Mouse (Mus musculus): ENCODE measurements around the gene Sox1.

The Sox1 gene

DNA sequence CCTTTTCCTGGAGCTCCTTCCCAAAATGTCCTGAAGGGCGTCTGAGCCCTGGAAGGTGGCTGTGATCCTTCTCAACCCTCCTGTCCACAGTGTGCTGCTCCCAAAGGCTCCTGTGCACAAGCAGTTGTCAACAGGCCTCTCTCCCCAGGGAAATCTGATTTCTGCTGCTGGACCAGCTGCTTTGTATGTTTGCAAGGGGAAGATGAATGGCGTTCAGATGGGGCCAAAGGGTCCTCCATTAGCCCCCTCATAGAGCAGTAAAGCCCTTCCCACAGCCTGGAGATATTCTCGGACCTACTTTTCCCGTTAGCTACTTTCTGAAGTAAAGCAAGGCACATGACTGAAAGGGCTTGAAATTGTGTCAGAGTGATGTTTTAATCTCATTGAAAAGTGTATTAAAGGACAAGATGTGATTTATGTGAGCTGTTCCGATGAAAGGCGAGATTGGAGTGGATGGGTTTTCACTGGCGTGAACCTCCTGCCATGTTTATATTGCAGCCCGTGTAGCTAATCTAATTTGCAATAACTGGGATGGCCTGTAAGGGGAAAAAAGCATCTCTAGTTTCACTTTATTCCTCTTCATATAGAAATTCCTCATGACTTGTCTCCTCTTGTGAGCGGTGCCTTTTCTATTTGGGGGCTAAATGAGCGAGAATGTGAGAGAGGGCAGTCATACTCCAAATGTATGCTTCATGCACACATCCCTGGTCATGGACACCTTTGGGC, 6.5 kb upstream of the Sox1 start:
- in situ Hi-C loops (cut with MboI, MseI): loop anchor here (5.0 to 10.0 kb wide), 2 partner anchors 289 to 526 kb away; no protein-coding TSS in a partner anchor

DNA sequence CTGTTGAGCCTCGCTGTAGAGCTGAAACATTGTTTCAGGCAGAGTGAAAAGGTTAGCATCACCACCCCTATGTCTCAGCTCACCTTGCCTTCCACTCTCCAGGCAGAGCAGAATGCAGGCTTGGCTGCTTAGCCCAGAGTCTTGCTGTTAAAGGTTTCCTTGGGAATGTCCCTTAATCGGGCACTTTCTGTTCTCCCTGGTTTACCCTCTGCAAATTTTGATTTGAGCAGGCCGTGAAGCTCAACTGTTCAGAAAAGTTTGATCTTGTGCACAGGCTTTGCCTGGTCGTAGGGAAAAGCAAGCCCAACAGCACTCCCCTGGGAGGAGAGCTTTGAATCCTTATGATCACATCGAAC, 6.0 kb upstream of the Sox1 start:
- in situ Hi-C loops (cut with MboI, MseI): loop anchor here (5.0 to 10.0 kb wide), 2 partner anchors 288 to 526 kb away; no protein-coding TSS in a partner anchor

DNA sequence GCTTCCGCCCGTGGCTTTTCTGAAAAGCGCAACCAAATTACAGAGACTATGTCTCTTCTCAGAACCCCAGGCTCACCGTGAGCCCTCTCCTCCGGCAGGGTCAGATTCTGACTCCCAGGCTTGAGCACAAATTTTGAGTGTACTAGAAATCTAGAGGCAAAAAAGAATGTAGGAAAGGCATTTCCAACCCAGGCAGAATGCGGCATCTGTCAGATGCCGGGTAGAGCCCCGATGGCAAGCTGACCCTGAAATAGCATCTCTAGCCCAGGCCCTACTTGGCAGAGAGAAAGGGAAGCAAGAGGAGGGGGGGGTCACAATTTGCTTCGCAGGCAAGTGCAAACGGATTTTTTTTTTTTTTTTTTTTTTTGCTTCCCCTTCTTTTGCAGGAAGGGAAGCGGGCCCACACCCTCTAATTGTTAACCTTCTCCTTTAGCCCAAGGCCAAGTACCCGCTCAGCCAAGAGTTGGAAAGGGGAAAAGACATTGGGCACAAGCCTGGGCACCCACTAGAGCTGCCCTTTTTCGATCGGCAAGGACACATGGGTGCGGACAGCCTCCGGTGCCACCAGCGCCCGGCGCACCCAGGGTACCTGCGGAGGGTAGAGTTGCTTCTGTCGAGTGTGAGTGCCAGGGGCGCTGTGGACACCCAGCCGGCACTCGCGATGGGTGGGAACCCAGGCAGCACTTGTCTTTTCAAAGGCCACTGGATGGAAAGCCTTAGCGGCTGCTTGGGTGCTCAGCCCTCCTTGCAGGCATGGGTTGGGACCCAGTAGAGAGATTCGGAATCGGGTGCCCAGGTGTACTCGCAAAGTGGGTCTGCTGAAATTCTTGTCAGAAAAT, 5.1 kb upstream of the Sox1 start:
- in situ Hi-C loops (cut with MboI, MseI): loop anchor here (5.0 to 10.0 kb wide), 2 partner anchors 287 to 525 kb away; no protein-coding TSS in a partner anchor

DNA sequence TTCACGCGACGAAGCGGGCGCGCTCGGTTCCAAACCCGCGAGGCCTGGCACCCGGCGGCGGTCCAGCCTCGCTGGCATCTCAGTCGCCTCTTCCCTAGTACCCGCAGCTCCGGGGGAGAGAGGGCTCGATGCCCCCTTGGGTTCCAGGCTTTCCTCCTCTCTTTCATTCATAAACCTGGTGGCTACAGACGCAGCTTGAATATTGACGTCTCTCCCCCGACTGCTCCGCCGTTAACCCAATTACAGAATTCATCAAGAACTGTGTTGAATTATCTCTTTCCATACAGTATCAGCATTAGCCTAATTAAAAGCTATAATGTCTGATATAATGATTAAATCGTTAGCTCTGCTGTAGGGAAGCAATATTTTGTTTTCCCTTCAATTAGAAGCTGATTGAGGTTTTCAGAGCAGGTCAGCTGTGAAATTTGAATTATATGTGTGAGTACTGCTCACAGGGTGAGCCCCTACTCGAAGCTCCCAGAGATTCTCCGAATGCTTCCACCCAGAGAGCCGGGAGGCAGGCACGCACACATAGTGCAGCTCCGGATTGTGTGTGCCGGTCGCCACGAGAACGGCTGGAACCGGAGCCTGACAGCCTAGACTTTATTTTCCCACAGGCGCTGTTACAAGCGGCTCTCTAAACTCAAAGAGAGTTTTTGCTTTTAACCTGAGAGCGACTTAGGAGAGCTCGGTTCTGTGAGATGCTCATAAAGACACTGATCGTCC, 4.3 kb upstream of the Sox1 start:
- in situ Hi-C loops (cut with MboI, MseI): no loop called here

DNA sequence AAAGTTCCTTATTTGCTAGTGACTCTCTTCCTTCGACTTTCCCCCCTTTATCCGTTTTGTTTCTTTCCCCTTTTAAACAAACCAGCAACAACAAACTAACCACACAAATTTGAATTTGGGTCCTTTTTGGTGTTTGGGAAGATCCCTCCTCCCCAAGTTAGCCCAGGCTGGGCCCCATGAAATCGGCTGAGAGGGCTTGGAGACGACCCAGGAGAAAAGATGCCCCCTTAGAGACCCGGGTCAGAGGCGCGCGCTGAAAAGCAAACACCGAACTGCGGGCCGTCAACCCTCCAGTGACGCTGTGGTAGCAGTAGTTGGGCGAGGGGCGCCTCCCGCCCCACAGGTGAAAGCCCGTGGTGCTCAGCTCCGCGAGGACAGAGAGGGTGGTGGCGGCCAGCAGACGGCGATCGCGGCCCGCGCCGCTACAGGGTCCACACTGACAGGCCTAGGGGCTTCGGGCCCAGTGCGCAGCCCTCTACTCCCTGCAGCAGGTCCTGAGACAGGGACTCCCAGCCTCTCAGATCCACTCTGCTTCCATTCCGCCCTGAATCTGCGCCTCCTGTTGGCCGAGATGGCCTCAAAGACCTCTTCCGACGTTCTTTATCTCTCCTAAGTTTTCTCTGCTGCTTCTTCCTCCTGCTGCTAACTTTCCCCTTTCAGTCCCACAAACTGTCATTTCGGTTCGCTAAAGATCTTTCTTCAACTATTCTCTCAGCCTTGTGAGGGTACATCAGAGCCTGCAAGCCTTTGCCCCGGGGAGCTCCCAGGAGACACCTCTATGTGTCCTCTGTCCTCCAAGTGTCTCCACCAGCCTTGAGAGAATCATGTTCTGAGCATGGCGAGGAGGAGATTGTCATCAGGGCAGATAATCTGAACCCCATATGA, 3.5 kb upstream of the Sox1 start:
- in situ Hi-C loops (cut with MboI, MseI): no loop called here

DNA sequence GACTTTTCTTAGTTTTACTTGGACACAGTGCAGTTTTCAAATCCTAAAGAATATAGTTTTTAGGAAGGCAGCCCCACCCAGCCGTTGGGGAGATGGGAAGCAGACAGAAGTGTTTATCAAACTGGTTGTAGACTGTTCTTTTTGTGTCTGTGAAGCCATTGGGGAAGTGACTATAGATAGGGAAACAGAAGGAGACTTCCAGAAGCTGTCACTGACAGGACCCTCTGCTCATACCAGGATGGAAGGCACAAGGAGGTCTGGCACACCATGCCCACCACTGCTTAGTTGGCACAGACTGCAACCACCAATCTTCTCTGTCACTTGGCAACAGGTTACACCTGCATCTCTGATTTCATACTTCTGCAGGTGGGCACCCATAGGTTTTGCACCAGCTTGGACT, 2.3 kb upstream of the Sox1 start:
- in situ Hi-C loops (cut with MboI, MseI): no loop called here

DNA sequence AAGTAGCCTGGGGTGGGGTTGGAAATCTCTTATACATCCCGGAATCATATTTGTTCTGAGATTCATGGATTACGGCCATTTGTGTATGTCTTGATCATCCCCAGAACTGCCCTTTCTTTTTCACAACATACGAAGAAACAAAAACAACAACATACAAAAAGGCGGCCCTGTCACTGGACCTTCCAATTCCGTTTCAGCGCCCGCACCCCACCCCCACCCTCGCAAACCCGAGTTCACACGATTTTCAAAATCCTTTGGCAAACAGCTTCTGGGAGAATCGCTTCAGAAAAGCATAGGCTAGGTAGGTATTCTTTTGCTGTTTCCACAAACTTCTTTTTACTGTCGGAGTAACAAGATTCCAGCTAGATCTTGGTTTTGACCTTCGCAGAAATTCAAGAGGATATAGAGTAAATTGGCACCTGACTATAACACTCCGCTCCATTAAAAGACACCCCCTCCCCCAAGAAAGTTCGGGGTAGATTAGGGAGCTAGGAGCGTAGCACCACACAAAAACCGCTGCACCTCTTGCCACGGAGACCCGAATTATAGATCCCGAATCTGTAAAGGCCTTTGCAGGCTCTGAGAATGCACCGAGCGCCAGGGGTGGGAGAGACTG, 602 bp upstream of the Sox1 start:
- in situ Hi-C loops (cut with MboI, MseI): no loop called here

DNA sequence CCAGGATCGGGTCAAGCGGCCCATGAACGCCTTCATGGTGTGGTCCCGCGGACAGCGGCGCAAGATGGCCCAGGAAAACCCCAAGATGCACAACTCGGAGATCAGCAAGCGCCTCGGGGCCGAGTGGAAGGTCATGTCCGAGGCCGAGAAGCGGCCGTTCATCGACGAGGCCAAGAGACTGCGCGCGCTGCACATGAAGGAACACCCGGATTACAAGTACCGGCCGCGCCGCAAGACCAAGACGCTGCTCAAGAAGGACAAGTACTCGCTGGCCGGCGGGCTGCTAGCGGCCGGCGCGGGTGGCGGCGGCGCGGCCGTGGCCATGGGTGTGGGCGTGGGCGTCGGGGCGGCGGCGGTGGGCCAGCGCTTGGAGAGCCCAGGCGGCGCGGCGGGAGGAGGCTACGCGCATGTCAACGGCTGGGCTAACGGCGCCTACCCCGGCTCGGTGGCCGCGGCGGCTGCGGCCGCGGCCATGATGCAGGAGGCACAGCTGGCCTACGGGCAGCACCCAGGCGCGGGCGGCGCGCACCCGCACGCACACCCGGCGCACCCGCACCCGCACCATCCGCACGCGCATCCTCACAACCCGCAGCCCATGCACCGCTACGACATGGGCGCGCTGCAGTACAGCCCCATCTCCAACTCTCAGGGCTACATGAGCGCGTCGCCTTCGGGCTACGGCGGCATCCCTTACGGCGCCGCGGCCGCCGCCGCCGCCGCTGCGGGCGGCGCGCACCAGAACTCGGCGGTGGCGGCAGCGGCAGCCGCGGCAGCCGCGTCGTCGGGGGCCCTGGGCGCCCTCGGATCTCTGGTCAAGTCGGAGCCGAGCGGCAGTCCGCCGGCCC, 1.6 kb downstream of the Sox1 start:
- in situ Hi-C loops (cut with MboI, MseI): no loop called here

DNA sequence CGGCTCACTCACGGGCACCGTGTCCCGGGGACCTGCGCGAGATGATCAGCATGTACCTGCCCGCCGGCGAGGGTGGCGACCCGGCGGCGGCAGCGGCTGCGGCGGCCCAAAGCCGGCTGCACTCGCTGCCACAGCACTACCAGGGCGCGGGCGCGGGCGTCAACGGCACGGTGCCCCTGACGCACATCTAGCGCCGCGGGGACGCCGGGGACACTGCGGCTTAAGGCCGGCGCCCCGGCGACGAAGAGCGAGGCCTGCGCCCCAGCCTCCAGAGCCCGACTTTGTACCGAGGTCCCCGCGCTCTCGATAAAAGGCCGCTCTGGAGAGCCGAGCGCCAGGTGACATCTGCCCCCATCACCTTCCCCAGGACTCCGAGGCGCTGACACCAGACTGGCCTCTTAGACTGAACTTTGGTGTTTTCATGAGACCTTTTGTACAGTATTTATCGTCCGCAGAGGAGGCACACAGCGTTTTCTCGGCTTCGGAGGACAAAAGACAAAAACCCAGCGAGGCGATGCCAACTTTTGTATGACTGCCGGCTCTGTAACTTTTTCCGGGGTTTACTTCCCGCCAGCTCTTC, 2.3 kb downstream of the Sox1 start:
- in situ Hi-C loops (cut with MboI, MseI): no loop called here

DNA sequence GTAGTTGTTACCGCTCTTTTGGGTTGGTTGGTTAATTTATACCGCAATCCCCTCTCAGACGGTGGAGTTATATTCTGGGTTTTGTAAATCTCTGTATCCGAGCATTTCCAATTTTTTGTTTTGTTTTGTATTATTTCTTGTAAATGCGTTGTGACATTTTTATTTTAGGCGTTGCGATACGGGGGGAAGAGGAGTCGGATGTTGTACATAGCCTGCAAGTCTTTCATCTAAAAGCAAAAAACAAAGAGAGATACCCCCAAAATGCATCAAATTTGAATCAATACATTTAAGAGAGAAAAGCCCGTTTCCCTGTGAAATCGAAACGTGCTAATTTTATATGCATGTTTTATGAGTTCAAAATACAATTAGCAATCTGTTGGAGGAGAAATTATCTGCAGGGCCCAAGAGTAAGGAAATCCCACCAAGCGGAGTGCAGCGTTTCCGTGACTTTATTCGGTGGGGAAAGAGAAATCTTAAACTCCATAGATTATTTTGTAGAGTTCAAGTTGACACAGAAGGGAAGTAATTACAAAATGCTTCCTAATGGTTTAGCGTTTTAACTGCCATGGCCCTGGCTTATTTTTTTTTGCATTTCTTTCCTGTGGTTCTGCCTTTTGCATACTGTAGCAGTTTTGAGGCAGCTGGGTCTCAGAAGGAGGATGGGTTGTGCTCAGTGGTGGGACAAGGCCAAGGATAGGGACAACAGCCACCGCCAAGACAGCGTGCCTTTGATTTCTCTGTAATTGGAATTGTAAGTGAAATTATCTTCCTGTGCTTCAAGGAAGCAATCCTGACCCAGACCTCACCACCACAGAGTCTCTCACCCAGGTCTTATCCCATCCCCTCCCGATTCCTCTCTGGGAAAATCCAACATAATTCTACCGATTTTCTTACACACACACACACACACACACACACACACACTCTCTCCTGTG, 3.2 kb downstream of the Sox1 start:
- in situ Hi-C loops (cut with MboI, MseI): no loop called here

DNA sequence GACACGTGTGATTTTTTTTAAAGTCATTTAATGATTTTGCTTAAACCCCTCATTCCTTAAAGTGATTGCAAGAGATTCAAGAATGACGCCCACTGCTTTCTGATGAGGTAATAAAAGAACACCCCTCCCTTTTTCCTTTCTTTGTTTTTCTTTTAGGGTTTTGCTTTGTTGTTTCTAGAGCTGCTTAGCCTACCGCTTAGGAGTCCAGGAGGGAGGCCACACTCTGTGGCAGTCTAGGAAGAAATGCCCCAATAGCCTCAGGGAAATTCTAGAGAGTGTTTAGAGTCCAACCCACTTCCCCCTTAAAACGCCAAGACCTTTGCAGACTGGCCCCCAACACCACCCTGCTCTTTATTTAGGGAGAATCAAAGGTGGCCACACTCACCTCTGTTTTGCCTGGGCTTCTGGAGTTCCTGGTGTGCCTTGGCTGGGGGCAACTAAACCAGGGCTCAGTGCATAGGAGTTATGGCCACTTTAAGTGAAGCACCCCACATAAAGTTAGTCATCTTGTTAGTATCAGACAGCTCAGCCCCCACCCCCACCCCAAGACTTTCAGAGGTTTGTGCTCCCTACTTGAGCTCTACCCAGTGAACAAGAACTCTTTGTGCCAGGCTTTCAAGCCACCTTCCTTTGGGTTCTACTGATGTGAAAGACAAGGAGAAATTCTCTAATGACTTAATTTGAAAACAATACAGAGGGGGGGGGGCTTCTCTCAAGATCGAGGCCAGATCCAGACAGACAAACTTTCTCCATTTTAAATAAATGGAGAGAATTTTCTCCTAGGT, 4.5 kb downstream of the Sox1 start:
- in situ Hi-C loops (cut with MboI, MseI): no loop called here

DNA sequence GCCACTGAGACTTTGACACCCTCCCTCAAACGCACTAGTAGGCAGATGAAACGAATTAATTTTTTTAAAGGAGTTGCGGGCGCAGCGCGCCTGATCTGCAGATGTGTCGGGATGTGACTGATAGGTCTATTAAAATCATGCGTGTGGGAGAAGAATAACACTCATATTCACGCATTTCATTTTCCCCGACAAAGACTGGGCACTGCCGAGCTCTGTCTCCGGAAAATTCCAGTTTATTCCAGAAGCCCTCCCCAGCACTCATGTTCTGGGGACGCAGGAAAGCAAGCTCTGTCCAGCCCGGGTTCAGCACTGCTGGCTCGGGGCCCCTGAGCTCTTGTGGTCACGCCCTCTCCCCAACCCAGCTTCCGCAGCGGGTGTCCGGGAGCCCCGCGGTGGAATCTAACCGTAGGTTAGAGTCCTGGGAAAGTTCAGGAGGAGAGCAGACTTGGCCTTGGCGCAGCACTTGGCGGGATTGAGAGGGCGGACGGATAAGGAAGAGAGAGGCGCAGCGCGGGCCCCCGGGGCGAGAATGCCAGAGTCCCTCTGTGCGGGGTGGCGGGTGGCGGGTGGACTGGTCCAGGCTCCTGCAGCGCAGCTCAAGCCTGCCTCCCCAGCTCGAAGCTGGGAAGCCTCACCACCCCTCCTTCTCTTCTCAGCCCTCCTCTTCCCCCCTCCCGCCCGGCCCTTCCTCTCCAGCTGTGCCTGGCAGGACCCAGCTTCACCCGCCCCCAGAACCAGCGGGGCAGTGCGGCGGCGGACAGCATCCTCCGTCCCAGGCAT, 5.7 kb downstream of the Sox1 start:
- in situ Hi-C loops (cut with MboI, MseI): no loop called here

DNA sequence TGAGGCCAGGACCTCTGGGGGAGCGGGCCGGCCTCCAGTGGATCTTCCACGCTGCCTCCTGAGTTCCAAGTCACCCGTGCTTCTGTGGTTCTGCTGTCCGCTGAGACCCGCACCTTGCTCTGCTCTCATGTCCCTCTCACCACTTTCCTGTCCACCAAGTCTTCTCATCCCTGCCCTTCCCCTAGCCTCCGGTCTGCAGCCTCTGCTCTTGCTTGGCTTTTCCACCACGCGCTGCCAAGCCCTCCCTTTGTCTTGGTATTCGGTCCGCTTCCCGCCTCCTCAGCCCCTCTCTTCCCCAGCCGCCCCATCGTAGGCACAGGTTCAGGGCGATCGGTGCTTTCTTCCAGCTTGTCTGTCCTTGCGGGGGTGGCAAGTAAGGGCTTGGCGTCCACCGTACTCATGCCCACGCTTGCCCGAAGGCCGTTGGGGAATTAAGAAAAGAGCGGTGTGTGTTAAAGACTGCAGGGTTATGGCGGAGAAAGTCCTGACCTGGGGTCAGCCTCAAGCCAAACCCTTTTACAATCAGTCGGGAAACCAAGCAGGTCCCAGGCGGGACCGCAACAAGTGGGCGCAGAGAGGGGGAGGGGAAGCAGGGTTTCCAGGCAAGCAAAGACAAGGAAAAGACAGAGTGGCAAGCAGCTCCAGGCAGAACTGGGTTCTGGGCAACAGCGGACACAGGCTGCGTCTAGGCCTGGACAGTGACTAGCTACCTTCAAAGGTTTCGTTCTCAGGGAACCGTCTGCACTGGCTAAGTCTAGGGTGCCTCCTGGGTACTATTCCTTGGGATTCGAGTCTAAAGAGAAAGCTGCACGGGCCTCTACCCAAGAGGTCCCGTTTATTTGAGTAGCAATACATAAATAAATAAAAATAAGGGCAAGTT, 6.5 kb downstream of the Sox1 start:
- in situ Hi-C loops (cut with MboI, MseI): no loop called here

DNA sequence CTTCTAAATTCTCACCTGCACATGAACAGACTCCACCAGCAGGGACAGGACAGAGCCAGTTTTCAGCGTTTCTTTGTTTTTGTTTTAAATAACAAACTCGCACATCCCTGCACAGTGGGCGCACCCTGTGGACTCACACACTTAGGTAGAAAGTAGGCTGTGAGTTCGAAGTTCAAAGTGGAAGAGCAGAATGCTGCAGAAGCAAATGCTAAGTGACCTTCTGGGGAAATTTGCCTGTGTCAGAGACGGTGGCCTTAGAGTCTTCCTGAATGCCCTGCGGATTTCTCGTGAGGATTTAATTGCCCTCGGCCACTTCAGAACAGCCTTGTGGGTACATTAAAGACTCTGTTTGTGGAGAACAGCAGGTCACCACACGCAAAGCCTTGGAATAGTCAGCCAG, 7.6 kb downstream of the Sox1 start:
- in situ Hi-C loops (cut with MboI, MseI): no loop called here

DNA sequence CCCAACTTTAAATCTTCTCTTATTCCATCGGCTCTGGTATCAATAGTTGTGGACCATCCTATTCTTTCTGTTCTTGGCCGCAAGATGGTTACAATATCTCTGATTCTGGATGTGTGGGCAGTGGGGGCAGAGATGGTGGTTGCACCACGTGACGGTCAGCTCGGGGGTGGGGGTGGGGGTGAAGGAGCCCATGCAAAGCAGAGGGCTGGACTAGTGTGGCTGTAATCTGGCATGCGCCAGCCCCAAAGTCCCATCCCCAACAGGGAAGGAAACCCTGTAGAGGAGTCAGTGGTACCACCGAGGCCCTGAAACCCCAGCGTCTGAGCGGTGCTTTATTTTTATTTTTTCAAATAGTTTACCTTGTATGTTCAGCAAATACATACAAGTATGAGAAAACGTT, 12.9 kb downstream of the Sox1 start:
- in situ Hi-C loops (cut with MboI, MseI): no loop called here

DNA sequence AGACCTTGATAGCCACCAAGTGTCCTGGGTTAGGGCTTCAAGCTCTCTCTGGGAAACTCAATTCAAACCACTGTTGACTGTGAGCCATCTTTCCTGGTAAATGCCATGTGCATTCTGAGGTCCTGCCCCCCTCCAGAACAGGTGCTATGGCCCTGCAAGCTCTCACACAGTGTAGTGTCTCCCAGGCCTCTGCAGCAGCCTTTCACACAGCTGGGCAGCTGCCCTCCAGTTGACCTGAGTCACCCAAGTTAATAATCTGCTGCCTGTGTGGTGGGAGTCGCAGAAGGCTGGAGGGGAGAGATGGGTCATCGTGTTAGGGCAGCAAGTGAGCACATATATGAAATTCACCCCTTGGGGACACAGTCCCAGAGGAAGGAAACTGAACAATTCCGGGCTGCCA, 14.9 kb downstream of the Sox1 start:
- in situ Hi-C loops (cut with MboI, MseI): no loop called here
